Mouse (Mus musculus): ENCODE data around the gene Ablim2. TPM values are rescaled to one million over a fixed set of nuclear protein-coding genes. Genes with fewer than 3 reads are reported as not detected.

The Ablim2 gene
- polyA plus RNA-seq (2012; rRNA removed), result 113 and 135 TPM in 2 replicates

DNA sequence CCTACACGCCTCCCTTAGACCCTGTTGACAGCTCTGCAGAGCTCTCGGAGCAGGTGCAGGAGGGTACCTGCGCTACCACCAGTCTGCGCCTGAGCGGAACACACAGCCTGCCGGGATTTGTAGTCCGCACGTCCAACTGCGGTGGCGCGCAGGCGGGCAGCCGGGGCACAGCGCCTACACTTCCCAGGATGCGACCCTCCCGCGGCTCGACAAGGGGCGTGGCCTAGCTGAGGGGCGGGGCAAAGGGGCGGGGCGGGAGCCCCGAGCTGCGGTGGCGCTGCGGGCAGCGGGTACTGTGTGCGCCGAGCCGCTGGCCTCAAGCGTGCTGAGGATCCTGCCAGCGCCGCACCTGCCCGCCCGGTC is at the start of gene Ablim2:
Gene Ablim2 (plus strand): TSS at position 242 of the 363 bp plus-strand sequence.
- DNase-seq (ENCODE audit: extremely low spot score in 1 of 2, low spot score in 1 of 2), result peak; percentile 91 to 97

DNA sequence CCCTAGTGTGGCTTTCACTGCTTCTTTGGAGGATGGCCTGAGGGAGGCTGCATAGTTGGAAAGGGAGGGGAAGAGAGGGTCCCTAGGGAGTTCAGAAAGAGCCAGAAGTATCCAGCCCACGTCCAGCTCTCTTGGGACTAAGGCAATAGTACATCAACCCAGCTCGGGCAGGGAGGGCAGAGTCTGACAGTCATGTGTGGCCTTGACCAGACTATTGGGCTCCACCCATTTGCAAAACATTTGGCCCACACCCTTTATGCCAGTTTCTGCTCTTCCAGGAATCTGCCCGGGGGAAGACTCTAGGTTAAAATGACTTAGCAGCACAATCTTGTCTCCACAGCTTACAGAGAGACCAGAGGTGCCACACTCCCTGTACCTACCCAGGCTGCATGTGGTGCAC is 47.2 kb upstream of the Ablim2 start:
- no peak for DNase-seq (ENCODE audit: extremely low spot score in 1 of 2, low spot score in 1 of 2)

DNA sequence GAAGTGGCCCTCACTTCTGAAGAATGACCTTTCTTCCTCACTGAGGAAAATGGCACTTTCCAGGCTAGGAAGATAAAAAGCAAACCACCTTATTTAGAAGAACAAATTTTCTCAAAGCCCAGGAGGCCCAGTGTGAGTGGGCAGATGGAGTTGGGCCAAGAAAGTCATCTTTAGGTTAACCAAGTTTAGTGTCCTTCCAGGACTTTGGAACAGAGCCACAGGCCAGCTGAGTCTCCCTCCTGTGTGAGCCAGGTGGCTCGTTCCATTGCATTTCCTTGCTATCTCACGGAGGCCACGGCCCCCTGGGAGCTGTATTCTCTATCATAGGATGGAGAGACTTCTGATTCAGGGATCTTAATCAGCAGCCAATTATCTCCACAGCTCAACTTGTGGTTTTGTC is 46.7 kb upstream of the Ablim2 start:
- DNase-seq (ENCODE audit: extremely low spot score in 1 of 2, low spot score in 1 of 2), result no peak

DNA sequence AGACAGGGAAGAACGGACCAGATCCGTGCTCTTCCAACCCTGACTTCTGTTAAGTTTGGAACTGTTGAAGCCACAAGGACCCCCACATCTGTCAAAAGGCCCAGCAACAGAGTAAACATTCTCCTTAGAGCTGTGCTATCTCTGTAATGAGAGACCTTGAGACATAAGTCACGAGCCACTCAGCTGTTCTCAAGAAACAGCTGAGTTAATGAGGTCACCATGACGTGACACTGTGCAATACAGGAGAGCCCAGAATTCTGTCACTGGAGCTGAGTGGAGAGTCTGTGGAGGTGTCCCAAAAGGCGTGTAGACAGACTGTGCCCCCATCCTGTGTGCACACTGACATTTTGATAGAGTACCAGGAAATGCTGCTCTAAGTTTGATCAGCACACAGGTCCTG is 45.2 kb upstream of the Ablim2 start:
- no peak for DNase-seq (ENCODE audit: extremely low spot score in 1 of 2, low spot score in 1 of 2)

DNA sequence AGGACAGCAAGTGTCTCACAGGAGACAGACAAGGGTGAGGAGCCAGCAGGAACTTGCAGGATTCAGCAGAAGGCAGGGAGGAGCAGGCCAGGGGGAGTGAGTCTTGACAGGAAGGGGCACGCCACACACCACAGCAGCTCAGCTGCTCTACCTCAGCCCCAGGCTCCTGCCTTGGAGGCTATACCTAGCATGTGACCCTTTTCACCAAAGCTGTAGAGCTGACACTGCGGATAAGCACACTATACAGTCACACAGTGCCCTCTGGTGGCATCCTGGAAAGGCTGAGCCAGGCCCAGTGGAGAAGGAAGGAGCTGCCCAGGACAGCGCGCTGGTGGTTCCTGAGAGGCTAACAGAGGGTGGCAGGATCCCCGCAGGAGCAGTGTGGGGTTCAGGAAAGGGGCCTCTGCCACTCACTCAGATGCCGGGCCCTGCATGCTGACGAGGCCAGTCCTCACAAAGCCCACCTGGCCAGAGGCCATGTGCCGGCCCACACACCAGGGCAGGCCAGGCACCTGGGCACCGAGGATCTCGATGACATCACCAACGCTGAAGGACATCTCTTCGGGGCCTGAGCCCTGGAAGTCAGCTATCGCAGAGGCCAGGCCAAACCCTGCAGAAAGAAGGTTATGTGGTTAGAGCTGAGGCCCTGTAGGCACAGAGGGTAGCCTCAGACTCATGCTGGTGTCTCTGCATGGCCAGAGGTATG is 43.9 kb upstream of the Ablim2 start:
- DNase-seq (ENCODE audit: extremely low spot score in 1 of 2, low spot score in 1 of 2), result peak in 1 of 2 experiments; percentile 80

DNA sequence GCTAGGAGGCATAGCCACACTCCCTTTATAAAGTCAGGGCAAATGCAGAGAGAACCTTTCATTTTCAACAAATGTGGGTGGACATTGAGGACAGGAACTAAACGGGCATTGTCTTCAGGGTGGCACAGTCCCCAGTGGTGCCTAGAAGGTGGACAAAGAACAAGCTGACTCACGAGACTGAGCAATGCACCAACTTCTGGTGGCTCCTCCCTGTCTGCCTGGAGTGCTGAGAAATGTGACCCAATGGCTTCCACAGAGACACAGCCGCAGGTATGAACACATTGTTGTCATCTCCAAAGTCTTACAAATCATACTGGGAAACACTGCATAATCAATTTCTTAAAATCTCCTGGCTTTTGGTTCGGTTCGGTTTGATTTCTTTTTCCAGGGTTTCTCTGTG is 40.2 kb upstream of the Ablim2 start:
- DNase-seq (ENCODE audit: extremely low spot score in 1 of 2, low spot score in 1 of 2), result no peak

DNA sequence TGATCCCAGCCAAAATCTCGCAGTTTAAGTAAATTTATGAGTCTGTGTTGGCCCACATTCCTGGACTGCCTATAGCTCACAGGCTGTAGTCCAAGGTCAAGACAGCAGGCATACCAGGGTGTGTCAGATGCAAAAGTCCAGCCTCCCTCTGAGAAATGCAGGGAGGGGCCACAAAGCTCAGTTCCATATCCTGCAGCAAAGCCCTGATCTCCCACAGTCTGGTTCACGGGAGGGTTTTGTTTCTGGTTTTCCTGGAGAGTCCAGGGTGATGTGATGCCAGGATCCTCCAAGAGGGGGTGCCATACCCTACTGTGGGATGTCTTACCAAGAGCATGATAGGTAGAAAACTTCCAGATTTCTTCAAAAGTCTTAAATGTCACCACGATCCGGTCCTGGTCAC is 39.7 kb upstream of the Ablim2 start:
- DNase-seq (ENCODE audit: extremely low spot score in 1 of 2, low spot score in 1 of 2), result peak; percentile 22 to 81

DNA sequence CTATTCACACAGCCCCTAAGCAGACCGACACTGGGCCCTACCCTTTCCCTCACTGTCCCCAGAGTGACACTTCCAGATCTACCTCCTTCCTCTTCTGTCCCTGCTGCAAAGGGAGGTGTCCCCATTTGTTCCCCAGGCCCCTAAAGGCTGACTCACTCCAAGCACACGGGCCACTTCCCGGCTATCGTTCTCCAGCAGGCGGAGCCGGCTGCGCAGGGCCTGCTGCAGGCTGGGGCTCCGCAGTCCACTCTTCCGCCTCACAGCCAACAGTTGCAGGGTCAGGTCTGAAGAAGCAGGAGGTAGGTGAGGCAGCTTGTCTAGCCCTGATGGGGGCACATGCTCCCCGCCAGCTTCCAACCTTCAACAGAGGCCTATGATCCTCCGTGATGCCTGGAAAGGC is 38.9 kb upstream of the Ablim2 start:
- DNase-seq (ENCODE audit: extremely low spot score in 1 of 2, low spot score in 1 of 2), result no peak

DNA sequence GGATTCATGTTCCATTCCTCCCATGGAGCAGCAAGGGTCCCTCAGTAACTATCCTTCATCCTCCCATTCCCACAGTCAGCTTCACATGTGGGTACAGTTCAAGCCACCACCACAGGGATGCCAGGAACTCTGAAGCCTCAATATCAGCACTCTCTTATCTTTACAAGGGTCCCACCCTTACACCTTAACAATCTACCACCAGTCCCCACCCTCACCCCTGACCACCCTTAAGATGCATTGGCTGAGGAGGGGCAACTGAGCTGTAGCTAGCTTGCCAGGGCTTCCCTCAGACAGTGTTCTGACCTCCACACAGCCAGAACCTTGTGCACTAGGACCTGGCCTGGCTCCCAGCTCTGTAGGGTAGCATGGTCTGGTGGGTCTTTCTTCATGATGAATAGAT is 38.3 kb upstream of the Ablim2 start:
- no peak for DNase-seq (ENCODE audit: extremely low spot score in 1 of 2, low spot score in 1 of 2)

DNA sequence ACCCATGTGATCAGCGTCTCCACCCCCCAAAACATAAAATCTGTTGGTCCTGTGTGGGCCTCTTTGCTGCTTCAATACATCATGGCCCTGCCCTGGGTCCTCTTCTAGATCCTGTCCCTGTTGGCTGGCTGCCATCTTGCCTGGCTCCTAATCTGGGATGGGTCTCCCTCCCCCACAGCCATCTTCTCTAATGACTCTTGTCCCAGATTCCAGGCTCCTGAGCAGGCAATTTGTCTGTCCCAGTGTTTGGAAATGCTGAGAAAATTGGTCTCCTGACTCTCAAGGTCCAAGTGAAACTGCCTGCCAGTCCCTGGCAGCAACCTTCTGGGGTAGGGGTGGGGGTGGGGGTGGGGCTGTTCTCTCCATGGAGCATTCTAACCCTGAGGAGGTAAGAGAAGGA is 37.8 kb upstream of the Ablim2 start:
- DNase-seq (ENCODE audit: extremely low spot score in 1 of 2, low spot score in 1 of 2), result no peak

DNA sequence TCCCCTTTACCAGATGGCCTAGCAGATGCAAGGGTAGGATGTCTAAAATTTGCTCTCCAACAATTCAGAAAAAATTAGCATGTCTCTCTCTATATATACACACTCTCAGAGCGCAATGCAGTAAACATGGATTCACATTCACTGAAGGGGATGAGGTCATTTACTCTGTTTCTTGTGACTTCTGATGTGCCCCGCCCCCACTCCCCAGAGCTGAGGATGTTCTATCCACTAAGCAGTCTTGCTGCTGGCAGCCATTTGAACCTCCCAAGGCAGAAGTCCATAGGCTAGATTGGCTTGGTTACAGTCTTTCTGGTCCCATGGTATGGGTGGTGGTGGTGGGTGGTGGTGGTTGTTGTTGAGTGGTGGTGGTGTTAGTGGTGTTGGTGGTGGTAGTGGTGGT is 35.7 kb upstream of the Ablim2 start:
- peak in 1 of 2 experiments; percentile 18 for DNase-seq (ENCODE audit: extremely low spot score in 1 of 2, low spot score in 1 of 2)

DNA sequence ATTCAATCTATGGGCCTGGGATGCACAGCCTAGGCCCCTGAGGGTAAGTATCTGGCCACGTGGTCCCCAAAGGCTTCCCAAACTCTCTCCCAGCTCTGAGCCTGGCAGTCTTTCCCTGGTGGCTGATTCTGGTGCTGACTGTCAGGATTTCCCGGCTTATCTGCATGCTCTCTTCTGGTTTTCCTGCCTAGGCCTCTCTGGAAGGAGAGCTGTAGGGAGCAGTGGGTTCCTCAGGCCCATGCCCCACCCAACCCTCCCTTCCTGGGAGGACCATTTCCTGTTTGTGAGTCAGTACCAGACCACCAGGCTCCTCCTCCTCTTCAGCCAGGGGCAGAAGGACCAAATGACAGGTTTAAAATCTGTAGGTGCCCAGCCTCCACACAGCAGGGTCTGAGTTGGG is 35.0 kb upstream of the Ablim2 start:
- no peak for DNase-seq (ENCODE audit: extremely low spot score in 1 of 2, low spot score in 1 of 2)

DNA sequence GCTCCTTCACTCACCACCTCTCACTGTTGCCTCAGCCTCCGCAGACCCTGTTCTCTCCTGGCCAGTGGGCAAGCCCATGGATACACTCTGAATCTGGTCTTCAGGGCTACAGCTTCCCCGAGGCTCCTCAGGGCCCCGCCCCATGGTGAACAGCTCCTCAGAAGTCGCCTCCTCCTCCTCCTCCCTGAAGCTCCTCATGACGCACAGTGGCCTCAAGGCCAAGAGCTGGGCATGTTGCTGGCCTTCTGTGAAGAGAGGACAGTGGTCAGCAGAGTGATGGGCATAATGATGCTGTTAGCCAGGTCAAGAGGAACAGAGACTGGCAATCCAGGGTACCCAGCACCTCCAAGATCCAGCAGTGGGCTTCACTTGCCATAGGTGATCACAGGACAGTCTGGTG is 33.8 kb upstream of the Ablim2 start:
- DNase-seq (ENCODE audit: extremely low spot score in 1 of 2, low spot score in 1 of 2), result no peak

DNA sequence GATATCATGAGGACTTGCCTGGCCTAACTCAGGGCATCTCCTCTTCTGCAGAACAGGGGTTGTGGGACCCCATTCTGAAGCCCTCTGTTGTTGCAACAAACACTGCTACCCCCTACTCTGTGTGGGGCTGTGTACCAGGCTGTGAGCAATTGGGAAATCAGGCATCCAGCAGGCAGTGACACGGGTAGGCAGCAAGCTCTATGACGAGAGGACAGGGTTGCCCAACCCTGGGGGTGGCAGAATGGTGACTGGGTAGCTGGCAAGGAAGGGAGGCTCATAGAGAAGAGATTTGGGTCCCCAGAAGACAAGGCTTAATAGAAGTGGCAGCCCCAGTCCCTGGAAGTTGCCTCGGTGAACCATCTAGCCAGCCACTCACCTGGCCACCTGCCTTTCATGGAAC is 31.8 kb upstream of the Ablim2 start:
- no peak for DNase-seq (ENCODE audit: extremely low spot score in 1 of 2, low spot score in 1 of 2)

DNA sequence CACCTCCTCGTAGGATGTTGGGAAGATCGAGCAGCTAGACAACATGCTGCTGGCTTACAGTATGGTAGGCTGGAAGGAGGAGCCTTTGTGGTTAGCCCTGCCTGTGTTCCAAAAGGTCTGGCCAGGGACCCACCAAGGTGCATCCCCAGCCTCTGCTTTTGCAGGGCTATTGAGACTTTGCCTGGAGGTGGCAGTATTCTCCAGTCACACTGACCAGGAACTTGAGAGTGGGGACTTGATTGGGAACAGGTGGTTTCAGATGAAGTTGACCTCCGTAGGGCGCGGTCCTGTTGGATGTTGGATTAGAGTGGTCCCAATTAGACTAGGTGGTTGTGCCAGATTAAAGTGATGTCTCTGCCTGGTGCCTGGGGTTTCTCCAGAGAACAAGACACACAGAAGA is 30.2 kb upstream of the Ablim2 start:
- no peak for DNase-seq (ENCODE audit: extremely low spot score in 1 of 2, low spot score in 1 of 2)

DNA sequence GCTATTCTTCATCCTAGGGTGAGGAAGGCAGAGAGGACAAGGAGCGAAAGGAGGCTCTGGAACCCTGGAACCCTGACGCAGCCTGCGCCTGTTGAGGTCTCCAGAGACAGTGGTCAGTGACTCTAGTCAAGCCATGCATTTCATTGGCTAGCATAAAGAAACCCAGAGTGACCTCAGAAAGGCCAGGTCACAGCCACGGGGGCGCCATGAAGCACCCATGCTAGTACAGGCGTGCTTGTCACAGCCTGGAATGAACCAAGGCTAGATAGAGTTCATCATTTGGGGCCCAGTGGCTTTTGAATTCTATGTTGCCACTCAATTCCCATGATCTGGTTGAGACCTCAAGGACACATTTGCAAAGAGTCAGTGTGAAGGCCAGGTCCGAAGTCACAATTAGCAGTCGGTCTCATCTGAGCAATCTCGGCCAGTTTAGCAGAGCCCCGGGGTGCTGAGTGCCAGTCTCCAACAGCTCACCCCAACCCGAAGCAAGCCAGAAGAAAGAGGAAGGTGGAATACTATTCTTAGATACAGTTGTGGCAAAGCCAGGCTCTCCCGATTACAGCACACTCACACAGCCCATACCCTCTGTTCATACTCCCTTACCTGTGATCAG is 29.2 kb upstream of the Ablim2 start:
- DNase-seq (ENCODE audit: extremely low spot score in 1 of 2, low spot score in 1 of 2), result no peak

DNA sequence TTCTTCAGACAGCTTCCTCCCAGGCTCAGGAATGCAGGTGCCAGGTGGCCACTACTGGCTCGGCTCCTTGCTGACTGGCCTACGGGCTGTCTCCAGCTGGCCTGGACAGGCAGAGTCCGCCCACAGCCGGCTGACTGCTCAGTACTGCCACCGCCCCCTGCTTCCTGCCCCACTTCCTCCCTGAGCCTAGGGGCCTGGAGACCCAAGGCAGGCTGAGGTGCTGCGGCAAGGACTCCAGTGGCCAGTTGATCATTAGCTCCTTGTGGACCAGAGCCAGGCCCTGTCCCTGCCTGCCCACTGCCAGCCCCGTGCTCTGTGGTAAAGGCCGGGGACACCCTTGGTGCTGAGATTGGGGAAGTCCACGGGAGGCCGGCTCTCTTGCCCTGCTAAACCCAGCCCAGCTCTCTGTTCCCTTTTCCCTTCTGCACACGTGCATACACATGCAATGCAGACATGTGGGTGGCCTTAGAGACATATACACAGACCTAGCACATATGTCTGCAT is 28.7 kb upstream of the Ablim2 start:
- peak; percentile 15 to 40 for DNase-seq (ENCODE audit: extremely low spot score in 1 of 2, low spot score in 1 of 2)

DNA sequence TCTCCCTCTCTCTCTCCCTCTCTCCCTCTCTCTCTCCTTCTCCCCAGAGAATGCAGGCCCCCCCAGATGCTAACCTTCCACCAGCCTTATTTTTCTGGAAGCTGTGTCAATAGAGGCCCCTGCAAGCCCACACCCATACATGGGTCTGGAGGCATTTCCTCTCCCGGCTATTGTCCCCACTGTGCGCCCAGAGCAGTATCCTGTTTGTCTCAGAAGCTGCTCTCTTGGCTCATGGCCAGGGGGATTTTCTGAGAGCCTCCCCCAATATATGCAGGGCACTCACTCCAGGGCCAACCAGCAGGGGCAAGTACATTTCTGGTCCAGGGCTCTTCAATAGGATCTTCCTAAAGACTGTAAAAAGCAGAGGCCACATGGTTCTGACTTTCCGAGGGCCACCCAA is 27.8 kb upstream of the Ablim2 start:
- no peak for DNase-seq (ENCODE audit: extremely low spot score in 1 of 2, low spot score in 1 of 2)

DNA sequence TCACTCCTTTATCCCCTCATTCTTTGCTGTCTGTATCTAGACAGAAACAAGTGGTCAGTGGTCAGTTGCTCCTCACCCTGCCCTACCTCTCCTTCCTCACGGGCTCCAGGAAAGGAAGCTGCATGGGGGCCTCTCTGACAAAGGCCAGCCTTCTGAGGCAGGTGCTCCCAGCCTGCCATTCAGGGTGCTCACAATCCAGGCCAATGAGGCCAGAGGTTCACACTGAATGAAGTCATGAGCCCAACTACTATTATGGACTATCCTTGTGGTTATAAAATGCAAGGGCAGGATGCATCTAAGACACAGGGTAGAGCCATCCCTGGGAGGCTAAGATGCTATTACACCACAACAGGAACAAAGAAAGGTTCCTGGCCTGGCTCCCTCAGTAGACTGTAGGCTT is 27.1 kb upstream of the Ablim2 start:
- no peak for DNase-seq (ENCODE audit: extremely low spot score in 1 of 2, low spot score in 1 of 2)

DNA sequence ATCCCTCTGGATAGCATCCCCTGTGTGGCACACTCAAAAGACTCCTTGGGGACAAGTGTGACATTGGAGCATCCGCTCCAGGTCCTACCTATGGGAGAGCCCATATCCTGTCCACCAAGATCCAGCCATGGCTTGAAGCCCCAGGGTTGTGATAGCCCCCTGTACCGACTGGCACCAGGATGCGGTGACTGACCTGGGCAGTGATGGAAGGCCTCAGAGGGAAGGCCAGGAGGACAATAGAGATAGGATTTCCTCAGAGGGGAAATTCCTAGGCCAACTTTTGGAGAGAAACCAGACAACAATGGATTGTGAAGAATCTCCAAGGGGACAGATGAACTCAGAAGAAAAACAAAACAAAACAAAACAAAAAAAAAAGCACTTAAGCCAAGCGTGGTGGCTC is 26.7 kb upstream of the Ablim2 start:
- DNase-seq (ENCODE audit: extremely low spot score in 1 of 2, low spot score in 1 of 2), result no peak

DNA sequence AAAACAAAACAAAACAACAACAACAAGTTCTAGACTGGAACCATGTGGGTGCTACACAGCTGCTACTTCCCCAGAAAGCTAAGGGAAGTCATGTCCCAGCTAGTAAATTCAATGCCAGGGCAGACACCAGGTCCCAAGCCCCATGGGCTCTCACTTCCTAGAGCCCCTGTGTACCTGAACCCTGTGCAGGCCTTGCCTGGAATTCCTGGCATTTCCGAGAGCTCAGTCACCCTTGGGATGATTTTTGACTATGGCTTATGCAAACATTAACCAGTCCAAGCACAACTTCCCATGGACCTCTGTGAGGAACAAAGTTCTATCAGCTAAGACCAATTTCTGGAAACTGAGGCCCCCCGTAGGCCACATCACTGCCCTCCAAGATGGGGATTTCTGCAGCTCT is 24.2 kb upstream of the Ablim2 start:
- no peak for DNase-seq (ENCODE audit: extremely low spot score in 1 of 2, low spot score in 1 of 2)

DNA sequence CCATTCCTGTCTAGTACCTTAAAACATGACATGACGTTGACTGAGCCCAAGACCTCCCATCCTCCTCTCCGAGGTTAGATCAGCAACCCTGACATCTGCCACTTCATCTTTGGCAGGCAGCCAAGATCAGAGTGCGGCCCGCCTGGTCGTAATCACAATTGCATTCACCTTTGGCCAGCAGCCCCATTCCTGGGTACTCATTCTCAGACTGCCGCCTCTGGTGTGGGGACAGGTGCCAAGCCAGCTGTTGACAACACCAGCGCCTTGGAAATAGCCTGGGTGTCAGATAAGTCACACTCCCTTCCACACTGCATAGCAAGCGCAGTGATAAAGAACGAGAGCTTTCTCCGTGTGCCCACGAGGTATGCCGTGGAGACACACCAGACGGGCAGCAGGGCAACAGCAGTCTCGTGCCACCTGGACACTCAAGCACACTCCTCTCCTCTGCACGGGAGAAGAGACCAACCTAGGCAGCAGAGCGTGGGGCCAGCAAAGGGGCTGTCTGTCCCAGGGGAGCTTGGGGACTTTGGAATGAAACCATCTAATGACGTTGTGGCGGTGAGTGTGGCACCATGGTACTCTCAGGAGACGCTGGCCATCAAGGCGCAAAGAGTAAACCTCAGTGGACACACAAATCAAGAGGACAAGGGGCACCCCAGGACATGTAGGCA is 20.3 kb upstream of the Ablim2 start:
- DNase-seq (ENCODE audit: extremely low spot score in 1 of 2, low spot score in 1 of 2), result no peak

Data from frontal cortex, adult 2 months (tissue).